Mouse (Mus musculus) c-Kit-negative CD71-positive TER-119-positive erythroid progenitor cells, embryonic 14.5 days (primary cell): ENCODE results near the gene Lrig2.
"Not testable (repeated sequence)": the region's sequence is repeated elsewhere in the genome, so short reads cannot be mapped to it uniquely, and the experiment has no call there.

ENCODE experiments used
- DNase-seq: peaks from one replicate; pipeline ENCODE4 v3.0.0-alpha.2; 2013; ENCODE audit warnings: low read depth, low spot score

The Lrig2 gene

DNA sequence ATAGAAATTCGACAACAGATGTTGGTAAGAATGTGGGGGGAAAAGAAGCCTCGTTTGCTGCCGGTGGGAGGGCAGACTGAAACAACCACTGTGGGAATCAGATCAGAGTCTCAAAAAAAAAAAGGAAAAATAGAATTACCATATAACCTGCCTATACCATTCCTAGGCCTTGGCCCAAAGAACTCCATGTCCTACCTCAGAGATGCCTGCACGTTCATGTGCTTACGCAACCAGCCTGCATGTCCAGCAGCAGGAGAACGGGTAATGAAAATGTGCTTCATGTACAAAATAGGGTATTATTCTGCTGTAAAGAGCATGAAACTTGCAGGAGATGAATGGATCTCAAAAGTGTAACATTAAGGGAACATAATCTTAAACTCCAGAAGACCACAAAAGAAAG is 79.1 kb downstream of the Lrig2 start:
- no peak for DNase-seq

DNA sequence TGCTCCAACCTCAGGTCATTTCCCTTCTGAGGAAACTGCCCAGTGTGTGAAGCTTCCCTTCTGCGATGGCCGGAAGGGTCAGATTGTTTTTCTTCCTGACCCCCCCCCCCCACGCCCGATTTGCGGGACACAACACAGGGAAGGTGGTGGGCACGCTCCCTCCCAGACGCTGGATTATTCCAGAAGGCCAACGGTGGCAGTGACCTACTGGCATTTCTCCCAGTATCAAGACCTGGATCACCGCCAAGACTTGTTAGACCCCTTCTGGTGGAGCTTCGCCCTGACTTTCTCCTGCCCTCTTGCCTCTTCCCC is 79.9 kb downstream of the Lrig2 start:
- no peak for DNase-seq

DNA sequence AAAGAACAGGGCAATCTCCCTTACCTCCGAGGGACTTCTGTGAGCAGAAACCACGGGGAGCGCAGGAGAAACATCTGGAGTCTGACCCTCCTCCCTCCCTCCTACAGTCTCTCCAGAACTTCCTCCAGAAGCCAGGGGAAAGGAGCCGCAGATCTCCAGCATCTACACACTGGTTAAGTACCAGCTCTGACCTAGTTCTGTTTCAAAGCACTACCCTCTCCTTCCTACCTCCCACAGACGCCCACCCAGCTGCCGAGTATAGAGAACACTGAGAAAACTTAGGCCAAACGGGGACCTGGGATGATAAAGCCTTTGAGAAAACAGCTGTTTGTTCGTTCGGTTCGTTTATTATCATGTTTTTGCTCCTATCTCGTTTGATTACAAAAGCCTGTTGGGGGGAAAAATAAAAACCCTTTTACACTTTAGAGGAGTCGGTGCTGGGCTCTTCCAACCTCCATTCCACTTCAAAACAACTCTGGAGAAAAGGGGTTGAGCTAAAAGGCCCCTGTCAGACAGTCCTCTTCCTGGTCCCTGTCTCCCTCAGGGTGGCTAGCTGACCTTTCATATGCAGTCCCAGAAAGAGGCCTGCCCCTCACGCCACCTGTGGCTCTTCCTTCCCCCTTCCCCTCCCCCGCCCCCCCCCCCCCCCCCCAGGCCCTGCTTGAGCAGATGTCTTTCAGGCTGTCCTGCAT is 80.4 kb downstream of the Lrig2 start:
- DNase-seq: no peak

DNA sequence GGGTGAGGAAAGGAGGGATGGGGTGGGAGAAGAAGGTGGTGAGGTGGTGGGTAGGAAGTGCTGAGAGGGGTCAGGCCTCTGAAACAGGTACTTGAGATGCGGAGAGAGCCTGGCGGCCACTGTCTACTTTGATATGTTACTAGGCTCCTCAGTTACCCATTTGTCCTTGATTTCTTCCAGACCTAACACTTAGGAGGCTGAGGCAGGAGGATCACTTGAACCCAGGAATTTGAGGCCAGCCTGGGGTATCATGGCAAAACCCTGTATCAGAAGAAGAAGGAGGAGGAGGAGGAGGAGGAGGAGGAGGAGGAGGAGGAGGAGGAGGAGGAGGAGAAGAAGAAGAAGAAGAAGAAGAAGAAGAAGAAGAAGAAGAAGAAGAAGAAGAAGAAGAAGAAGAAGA is 84.4 kb downstream of the Lrig2 start:
- not testable (repeated sequence) for DNase-seq

DNA sequence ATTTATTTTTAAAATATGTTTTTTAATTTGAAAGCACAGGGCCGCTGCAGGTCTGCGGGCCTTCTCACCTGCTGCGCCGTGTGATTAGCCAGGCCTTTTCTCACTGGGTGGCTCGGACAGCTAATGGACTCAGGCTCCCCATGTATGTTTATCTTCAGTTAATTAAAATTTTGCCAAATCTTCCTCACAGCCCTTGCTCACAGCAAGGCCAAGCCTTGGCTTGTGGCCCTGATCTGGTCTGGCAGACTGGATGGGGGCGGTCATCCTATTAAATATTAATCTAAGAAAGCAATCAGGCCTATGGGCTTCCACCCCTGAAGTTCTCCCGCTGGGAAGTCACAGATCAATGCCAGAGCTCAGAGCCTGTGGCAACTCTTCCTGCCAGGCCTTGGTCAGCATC is 87.4 kb downstream of the Lrig2 start:
- no peak for DNase-seq

DNA sequence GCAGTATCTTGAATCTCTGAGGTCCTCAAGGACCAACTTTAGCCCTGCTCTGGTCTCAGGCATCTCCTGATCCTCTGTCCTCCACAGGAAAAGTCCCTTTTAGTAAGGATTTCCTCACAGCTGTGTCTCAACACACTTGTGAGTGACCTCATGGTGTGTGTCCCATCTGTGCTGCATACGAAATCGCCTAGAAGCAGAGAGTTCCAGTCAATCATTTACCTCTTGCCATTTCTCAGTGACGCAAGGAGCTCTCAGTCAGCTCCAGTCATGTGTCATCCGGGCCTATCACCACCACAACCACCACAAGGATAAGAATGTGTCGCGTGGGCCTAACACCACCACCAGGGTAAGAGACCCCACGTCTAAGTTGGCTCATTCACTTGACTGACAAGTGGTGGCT is 90.8 kb downstream of the Lrig2 start:
- no peak for DNase-seq

DNA sequence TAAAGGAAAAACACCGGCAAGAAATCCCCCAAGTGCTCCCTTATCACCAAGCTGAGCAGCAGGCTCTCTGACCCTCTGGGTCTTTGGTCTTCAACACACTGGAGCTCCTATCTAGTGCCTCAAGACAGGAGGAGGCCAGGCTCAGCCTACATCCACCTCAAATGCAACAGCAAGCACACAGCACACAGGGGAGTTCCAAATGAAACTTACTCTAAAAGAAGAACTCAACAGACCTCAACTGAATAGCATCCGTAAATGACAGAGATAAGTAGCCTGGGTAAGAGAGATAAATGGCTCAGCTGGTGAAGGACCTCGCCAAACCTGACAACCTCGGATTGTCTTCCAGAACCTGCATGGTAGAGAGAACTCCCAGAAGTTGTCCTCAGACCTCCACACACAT is 91.7 kb downstream of the Lrig2 start:
- no peak for DNase-seq

DNA sequence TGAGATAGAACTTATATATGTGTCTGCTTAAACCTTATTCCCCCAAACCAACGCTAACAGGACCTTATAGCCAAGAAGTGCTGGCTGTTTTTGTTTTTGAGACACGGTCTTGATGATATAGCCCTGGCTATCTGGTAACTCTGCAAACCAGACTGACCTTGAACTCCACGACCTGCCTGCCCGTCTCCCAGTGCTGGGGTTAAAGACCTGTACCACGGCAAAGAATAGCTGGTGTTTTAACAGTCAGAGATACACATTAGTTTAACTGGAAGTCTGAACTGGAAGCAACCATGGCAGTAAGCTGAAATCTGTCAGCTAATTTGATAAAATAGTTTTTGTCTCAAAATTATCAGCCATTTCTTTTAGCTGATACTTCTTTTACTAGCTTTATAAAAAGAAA is 94.9 kb downstream of the Lrig2 start:
- DNase-seq: no peak

DNA sequence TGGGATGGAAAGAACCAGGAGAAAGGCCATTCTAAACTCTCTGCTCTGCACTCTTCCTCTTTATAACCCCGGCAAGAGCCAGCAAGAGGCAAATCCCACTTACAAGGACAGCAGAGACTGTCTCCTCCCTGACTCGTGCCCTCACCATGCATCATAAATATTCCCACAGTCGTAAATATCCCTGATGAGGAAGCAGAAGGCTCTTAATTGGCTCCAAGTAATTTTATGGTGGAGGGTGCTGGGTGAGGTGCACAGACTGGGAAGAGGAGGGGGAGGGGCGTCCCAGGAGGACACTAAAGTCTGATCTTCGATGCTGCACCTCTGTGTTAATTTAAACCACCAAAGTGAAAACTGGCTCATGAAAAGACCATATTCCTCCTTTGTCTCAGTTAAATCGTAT is 99.2 kb downstream of the Lrig2 start:
- no peak for DNase-seq

DNA sequence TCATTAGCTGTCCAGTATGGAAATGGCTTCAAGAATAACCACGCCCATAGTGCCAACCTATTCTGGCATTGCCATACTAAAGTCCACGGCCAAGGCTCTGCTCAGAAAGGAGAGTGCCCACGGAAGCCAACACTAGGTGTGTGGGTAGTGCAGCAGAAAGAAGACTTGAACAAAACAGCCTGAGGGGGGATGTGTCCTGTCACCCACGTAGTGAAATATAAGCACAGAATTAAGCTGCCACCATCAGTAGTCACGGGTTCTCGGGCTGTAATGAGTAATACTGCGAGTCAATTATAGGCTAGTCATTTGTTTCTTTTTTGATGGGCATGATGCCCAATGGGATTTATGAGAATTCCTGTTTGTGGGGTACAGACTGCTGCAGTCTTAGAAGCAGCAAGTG is 104.2 kb downstream of the Lrig2 start:
- DNase-seq: no peak

DNA sequence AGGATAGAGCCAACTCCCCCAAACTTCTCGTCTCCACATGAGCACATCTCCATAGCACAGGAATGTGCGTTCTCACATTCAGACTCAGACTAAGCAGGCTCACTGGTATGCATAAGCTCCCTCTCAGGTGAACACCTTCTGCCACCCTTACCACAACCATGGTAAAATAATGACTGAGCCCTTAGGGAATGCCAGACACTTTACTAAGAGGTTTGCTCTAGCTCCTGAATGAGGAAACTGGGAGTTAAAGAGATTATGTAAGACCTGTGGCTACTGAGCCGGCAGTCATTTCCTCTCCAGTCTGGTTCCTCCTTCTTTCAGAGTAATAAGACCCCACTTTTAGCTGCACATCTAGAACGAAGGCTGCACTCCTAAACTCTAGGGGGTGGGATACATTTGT is 108.1 kb downstream of the Lrig2 start:
- DNase-seq: no peak

DNA sequence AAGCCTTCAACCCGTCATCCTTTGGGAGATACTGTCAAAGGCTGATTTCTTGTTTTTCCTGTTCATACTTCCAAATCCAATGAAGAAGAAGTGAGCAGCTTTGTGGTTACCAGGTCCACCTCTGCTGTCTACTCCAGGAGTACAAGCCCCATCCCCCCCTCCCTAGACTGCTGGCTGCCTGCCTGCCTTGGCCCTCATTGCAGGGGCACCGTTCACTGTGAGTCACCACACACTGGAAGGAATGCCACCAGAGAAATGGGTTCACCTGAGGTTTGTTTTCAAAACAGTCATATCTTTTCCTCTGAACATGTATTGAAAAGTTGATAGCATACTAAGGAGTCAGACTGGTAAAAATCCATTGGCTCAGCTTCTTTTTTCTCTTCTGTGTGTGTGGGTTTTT is 110.5 kb downstream of the Lrig2 start:
- DNase-seq: no peak

DNA sequence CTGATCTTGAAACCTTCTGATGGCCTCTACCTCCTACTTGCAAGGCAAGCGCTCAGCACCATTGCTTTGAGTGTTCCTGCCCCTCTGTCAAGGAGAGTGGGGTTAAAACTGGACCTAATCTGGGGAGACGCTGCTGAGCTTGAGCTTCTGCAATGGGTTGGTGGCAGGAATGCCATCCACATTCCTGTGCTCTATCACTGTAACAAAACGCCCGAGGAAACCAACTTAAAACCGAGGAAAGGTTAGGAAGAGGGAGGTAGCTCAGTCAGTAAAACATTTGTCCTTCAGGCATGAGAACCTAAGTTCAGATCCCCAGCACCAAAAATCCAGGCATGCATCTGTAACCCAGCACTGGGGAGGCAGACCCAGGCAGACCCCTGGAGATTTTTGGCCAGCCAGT is 111.6 kb downstream of the Lrig2 start:
- DNase-seq: no peak

DNA sequence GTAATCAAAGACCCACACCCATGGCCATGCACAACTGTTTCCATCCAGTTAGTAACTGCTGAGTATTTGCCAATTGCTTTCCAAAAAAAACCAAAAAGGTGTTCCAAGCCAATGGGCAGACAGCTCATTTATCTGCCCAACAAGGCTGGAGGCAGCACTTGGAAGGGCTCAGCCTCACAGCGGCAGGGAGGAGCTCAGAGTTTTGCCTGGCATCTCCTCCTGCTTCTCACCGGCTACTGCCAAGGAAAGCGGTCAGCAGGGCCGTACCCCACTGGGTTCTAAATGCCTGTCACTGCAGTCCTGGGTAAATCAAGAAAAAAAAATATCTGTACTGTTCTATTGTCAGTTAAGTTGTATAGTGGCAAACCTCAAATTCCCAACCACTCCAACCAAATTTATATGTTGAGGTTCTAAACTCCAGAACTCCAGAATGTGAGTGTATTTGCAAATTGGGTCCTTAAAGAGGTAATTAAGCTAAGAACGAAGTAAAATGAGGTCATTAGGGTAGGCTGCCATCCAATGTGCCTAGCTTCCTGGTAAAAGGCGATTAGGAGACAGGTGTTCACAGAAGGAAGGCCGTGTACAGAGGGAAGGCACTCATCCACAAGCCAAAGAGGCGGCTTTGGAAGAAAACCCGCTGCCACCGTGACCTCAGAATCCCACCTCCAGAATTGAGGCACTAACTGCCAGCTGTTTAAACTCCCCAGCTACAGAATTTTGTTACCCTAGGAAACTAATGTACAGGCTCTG is 112.2 kb downstream of the Lrig2 start:
- no peak for DNase-seq

DNA sequence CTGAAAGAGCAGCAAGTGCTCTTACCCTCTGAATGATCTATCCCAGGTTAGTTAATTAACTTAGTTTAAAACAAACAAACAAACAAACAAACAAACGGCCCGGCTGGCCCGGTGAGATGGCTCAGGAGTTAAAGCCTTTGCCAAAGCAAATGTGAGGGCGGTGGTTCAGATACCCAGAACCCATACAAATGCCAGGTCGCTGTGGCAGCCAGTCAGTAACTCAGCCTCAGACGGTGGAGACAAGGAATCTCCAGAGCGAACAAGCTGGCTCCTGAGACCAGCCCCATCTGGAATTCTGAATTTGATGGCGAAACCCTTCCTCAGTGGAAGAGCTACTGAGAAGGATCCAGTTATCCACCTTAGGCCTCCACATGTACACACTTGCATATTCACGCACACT is 114.4 kb downstream of the Lrig2 start:
- DNase-seq: no peak

DNA sequence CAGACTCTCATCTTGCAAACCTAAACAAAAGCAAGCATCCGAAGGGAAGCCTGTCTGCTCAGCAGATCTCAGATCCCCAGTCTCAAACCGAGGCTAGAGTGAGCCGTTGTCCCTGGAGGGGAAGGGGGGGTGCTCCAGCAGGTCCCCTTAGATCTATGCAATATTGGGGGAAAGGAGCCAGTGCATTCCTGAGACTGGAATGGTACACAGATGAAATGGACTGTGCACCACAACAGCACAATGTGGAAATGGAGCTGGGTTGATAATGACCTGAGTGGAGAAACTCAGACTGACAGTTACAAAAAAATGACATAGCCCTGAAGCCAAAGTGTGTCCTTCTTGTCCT is 115.0 kb downstream of the Lrig2 start:
- no peak for DNase-seq

DNA sequence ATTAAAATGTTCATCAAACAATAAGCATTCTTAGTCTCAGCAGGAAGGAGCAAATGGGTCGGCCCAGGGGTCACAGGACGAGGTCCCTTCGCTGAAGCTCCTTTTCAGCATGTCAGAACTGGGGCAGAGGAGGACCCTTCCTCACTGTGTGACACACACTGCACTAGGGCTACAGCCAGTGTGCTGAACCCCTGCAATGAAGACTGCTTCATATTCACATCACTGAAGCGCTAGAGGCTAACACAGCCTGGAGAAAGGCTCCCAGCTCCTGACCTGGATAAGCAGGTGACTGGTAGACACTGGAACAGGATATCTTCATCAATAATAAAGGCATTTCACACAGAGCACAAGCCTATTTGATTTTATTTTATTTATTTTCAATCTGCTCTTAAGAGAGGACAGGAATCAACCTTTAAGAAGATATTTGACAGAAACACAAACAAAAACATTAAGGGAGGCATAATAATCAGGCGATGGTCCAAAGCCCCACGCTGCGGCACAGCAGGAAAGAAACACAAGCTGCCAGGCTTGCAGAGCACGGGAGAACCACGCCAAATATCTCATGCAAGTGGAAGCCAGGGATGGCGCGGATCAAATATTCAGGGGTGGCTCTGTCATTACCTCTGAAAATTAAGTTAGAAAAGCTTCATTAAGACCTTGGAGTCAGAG is 115.5 kb downstream of the Lrig2 start:
- no peak for DNase-seq

DNA sequence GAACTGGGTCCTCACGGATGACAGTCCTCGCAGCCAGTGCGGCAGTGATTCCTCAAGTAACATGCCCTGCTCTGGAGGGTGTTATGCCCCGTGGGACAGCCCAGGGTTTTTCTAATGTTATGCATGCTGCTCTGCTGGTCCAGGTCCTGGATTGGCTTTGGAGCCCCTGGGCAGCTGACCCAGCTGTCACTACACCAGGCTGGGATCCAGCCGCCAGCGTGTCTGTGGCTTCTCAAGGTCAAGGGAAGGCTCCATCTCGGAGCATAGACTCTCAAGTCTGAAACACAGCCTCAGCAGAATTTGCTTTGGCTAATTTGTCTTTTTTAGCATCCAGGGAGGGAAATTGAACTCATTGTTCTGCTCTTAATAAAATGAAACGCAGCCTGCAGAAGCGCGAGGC is 121.6 kb downstream of the Lrig2 start:
- DNase-seq: no peak

DNA sequence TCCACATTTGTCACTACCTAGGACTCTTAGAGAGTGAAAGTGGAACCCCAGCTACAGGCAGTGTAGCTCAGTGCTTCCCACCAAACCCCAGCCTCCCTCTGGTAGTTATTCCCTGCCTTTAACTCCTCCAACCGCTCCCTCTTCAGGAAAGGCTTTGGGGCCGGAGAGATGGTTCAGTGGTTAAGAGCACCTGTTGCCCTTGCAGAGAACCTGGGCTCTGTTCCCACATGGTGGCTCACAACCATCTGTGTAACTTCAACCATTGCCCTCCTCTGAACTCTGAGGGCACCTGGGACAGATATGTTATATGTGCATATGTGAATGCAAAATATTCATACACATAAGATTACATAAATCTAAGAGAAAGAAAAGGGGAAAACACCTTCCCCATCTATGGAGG is 122.3 kb downstream of the Lrig2 start:
- DNase-seq: no peak

DNA sequence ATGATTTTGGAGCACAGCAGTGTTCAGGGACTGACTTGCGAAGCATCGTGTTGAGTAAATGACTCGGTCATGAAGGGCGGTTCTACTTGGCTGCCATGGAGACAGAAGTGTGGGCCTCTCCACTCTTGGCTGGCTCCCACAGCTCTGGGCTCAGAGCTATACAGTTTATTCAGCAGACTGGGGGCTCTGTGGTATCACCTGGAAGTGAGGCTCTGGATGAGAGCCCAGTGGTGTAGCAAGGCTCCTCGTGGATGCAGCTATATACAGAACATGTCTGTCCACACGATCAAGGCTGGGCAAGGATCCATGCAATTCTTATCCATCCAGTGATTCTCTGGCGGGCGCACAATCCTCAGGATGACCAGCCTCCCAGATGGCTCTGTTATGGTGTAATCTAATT is 126.1 kb downstream of the Lrig2 start:
- no peak for DNase-seq

DNA sequence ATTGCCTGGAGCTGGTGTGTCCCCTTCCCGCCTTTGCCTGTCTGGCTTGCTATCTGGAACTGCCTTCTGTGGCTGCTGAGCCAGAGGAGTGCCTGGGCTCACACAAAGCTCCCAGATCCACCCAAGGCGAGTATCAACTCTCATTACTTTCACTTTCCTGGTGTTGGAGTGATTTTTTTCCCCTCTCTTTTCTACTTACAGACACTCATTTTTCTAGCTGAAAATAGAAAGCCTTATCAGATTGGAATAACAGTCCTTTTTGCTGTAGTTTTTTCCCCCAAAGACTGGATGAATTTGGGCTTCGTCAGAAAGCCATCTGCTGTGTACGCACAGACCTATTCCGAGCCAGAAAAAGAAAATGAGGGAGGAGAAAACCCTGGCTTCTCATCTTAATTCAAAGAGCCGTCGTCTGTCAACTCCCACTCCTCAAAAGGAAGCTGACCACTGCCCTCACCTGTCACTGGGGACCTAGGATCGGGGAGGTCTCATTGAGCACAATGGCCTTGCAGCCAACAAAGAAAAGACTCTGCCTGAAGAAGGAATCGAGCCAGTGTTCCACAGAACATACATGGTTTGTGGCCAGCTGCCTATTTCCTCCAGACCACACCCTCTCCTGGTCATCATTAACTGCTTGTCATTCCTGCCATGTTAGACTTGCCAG is 127.9 kb downstream of the Lrig2 start:
- DNase-seq: no peak

DNA sequence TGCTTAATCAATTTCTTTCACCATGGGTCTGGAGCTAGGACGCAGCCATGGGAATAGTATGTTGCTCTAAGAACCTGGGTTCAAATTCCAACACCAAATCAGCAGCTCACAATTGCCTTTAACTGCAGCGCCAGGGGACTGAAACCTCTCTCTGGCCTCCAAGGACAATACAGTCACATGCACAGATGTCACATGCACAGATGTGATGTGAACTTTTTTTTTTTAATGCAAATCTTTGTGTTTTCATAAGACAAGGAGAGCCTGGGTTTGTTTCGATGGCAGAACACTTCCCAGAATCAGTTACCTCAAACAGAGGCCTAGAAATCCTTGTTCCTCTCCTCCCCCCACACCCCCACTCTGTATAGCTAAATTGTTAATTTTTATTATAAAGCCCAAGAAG is 133.5 kb downstream of the Lrig2 start:
- no peak for DNase-seq

DNA sequence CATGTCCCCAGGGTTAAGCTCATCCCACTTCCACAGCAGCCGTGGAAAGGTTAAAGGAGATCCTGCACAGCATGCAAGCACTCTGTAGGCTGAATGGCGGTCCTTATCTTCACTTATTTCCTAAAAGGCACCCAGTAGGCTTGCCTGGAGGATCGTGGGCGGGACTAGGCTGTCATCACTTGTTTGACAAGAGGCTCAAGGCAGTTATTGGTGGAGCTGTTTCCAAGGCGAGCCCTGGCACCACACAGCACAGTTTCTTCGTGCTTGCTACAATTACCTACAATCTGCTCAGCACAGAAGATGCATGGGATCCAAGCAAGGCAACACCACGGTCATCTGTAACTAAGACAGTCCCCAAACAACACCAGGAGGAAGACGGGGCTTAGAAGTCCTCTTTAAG is 137.8 kb downstream of the Lrig2 start:
- no peak for DNase-seq
